Mouse (Mus musculus): ENCODE data around the gene Wbp2. TPM values are rescaled to one million over a fixed set of nuclear protein-coding genes. Genes with fewer than 3 reads are reported as not detected.

The Wbp2 gene
- polyA plus RNA-seq, 1 experiment, result 253 TPM

GRCm38 (mm10) chr11:116102472-116102871 lies 15.7 kb upstream of the Wbp2 start:
- no peak overlapping the region for H3K4me3 ChIP-seq (ENCODE audit: control insufficient read depth, low read depth, low read length)
- TF ChIP-seq CTCF (IDR thresholded peaks at IDR 0.05; ENCODE audit: control insufficient read depth, insufficient read depth, insufficient replicate concordance, low read depth, low read length) (no peak), POLR2A (IDR thresholded peaks at IDR 0.05; ENCODE audit: control insufficient read depth, low read depth, low read length) (no peak)
- H3K36me3 ChIP-seq (ENCODE audit: control insufficient read depth, insufficient read depth, low read length), result no peaks in the 10 kb centered on the region
- peaks cover 32% of the 10 kb centered on the region for H3K4me1 ChIP-seq (ENCODE audit: control insufficient read depth, insufficient read depth, low read length)
- no peaks in the 10 kb centered on the region for H3K27me3 ChIP-seq (ENCODE audit: control insufficient read depth, insufficient read depth, low read length)
- peak overlapping the region; percentile 81 for H3K27ac ChIP-seq (ENCODE audit: control insufficient read depth, insufficient read depth, low read depth, low read length)

- Histone ChIP-seq H3K4me1 (ENCODE audit: control insufficient read depth, insufficient read depth, low read length) (peaks cover 27% of the 10 kb centered on the region), H3K27ac (ENCODE audit: control insufficient read depth, insufficient read depth, low read depth, low read length) (peak overlapping the region; percentile 81), H3K4me3 (ENCODE audit: control insufficient read depth, low read depth, low read length) (no peak overlapping the region), H3K36me3 (ENCODE audit: control insufficient read depth, insufficient read depth, low read length) (no peaks in the 10 kb centered on the region), H3K27me3 (ENCODE audit: control insufficient read depth, insufficient read depth, low read length) (no peaks in the 10 kb centered on the region)
- TF ChIP-seq CTCF (IDR thresholded peaks at IDR 0.05; ENCODE audit: control insufficient read depth, insufficient read depth, insufficient replicate concordance, low read depth, low read length) (no peak), POLR2A (IDR thresholded peaks at IDR 0.05; ENCODE audit: control insufficient read depth, low read depth, low read length) (no peak)
Measured at GRCm38 (mm10) chr11:116101931-116102381, 15.2 kb upstream of the Wbp2 start.

- Histone ChIP-seq H3K4me3 (ENCODE audit: control insufficient read depth, low read depth, low read length) (no peak overlapping the region), H3K27me3 (ENCODE audit: control insufficient read depth, insufficient read depth, low read length) (no peaks in the 10 kb centered on the region), H3K4me1 (ENCODE audit: control insufficient read depth, insufficient read depth, low read length) (peaks cover 22% of the 10 kb centered on the region), H3K36me3 (ENCODE audit: control insufficient read depth, insufficient read depth, low read length) (no peaks in the 10 kb centered on the region), H3K27ac (ENCODE audit: control insufficient read depth, insufficient read depth, low read depth, low read length) (peak overlapping the region; percentile 8)
- TF ChIP-seq POLR2A (IDR thresholded peaks at IDR 0.05; ENCODE audit: control insufficient read depth, low read depth, low read length) (no peak), CTCF (IDR thresholded peaks at IDR 0.05; ENCODE audit: control insufficient read depth, insufficient read depth, insufficient replicate concordance, low read depth, low read length) (no peak)
Measured at GRCm38 (mm10) chr11:116100839-116101238, 14.0 kb upstream of the Wbp2 start.

- no peaks in the 10 kb centered on the region for H3K36me3 ChIP-seq (ENCODE audit: control insufficient read depth, insufficient read depth, low read length)
- no peak; the same call in 1 of the 2 replicates for TF ChIP-seq POLR2A (IDR thresholded peaks at IDR 0.05; ENCODE audit: control insufficient read depth, low read depth, low read length)
- no peak for TF ChIP-seq CTCF (IDR thresholded peaks at IDR 0.05; ENCODE audit: control insufficient read depth, insufficient read depth, insufficient replicate concordance, low read depth, low read length)
- H3K27ac ChIP-seq (ENCODE audit: control insufficient read depth, insufficient read depth, low read depth, low read length), result peak overlapping the region; percentile 8
- H3K4me1 ChIP-seq (ENCODE audit: control insufficient read depth, insufficient read depth, low read length), result peaks cover 22% of the 10 kb centered on the region
- no peak overlapping the region for H3K4me3 ChIP-seq (ENCODE audit: control insufficient read depth, low read depth, low read length)
- no peaks in the 10 kb centered on the region for H3K27me3 ChIP-seq (ENCODE audit: control insufficient read depth, insufficient read depth, low read length)
Measured at GRCm38 (mm10) chr11:116100385-116100784, 13.6 kb upstream of the Wbp2 start.

- H3K4me1 ChIP-seq (ENCODE audit: control insufficient read depth, insufficient read depth, low read length), result peaks cover 22% of the 10 kb centered on the region
- no peaks in the 10 kb centered on the region for H3K36me3 ChIP-seq (ENCODE audit: control insufficient read depth, insufficient read depth, low read length)
- TF ChIP-seq CTCF (IDR thresholded peaks at IDR 0.05; ENCODE audit: control insufficient read depth, insufficient read depth, insufficient replicate concordance, low read depth, low read length), result no peak
- TF ChIP-seq POLR2A (IDR thresholded peaks at IDR 0.05; ENCODE audit: control insufficient read depth, low read depth, low read length), result no peak
- no peak overlapping the region for H3K4me3 ChIP-seq (ENCODE audit: control insufficient read depth, low read depth, low read length)
- H3K27me3 ChIP-seq (ENCODE audit: control insufficient read depth, insufficient read depth, low read length), result no peaks in the 10 kb centered on the region
- peak overlapping the region; percentile 84 for H3K27ac ChIP-seq (ENCODE audit: control insufficient read depth, insufficient read depth, low read depth, low read length)
Measured at GRCm38 (mm10) chr11:116099462-116099861, 12.7 kb upstream of the Wbp2 start.

- no peaks in the 10 kb centered on the region for H3K36me3 ChIP-seq (ENCODE audit: control insufficient read depth, insufficient read depth, low read length)
- TF ChIP-seq CTCF (IDR thresholded peaks at IDR 0.05; ENCODE audit: control insufficient read depth, insufficient read depth, insufficient replicate concordance, low read depth, low read length) (no peak), POLR2A (IDR thresholded peaks at IDR 0.05; ENCODE audit: control insufficient read depth, low read depth, low read length) (peak; percentile 27; the same call in 1 of the 2 replicates)
- no peaks in the 10 kb centered on the region for H3K27me3 ChIP-seq (ENCODE audit: control insufficient read depth, insufficient read depth, low read length)
- H3K4me1 ChIP-seq (ENCODE audit: control insufficient read depth, insufficient read depth, low read length), result peaks cover 16% of the 10 kb centered on the region
- H3K4me3 ChIP-seq (ENCODE audit: control insufficient read depth, low read depth, low read length), result no peak overlapping the region
- H3K27ac ChIP-seq (ENCODE audit: control insufficient read depth, insufficient read depth, low read depth, low read length), result peak overlapping the region; percentile 84
Measured at GRCm38 (mm10) chr11:116098711-116099460, 12.1 kb upstream of the Wbp2 start.

GRCm38 (mm10) chr11:116096213-116097108 lies 9.7 kb upstream of the Wbp2 start:
- H3K4me1 ChIP-seq (ENCODE audit: control insufficient read depth, insufficient read depth, low read length), result peaks cover 12% of the 10 kb centered on the region
- no peaks in the 10 kb centered on the region for H3K36me3 ChIP-seq (ENCODE audit: control insufficient read depth, insufficient read depth, low read length)
- no peak overlapping the region for H3K27ac ChIP-seq (ENCODE audit: control insufficient read depth, insufficient read depth, low read depth, low read length)
- TF ChIP-seq CTCF (IDR thresholded peaks at IDR 0.05; ENCODE audit: control insufficient read depth, insufficient read depth, insufficient replicate concordance, low read depth, low read length) (peak; percentile 60; the same call in 1 of the 2 replicates), POLR2A (IDR thresholded peaks at IDR 0.05; ENCODE audit: control insufficient read depth, low read depth, low read length) (no peak)
- no peaks in the 10 kb centered on the region for H3K27me3 ChIP-seq (ENCODE audit: control insufficient read depth, insufficient read depth, low read length)
- H3K4me3 ChIP-seq (ENCODE audit: control insufficient read depth, low read depth, low read length), result no peak overlapping the region

Measured in testis, adult 2 months (tissue).